In genomic region chr1:161371919-161372318, GRCm38 (mm10) we compare ENCODE assay signal across 20 mouse cellular contexts. TPM values are rescaled to one million over a fixed set of nuclear protein-coding genes. Genes with fewer than 3 reads are reported as not detected.
"Had no signal": no experiment of that assay in that cellular context is flagged by ENCODE, and none has a peak within 500 bp of the region (broad histone marks: within the 10 kb centered on the region; RNA-seq: fewer than 3 reads in every experiment).

No protein-coding gene starts in this region.

- H3K27me3 ChIP-seq: lung, embryonic 15.5 days; midbrain, embryonic 13.5 days; midbrain, embryonic 15.5 days; neural tube, embryonic 12.5 days; stomach, embryonic 15.5 days had no signal

- H3K4me2 ChIP-seq: lung, embryonic 15.5 days; midbrain, embryonic 11.5 days; midbrain, embryonic 13.5 days; midbrain, embryonic 15.5 days; neural tube, embryonic 12.5 days; stomach, embryonic 15.5 days had no signal

- H3K4me1 ChIP-seq: lung, embryonic 15.5 days; megakaryocyte, embryonic 14.5 days; midbrain, embryonic 13.5 days; midbrain, embryonic 15.5 days; neural tube, embryonic 12.5 days; stomach, embryonic 15.5 days had no signal

- H3K4me3 ChIP-seq: lung, embryonic 15.5 days; megakaryocyte, embryonic 14.5 days; midbrain, embryonic 13.5 days; midbrain, embryonic 15.5 days; neural tube, embryonic 12.5 days; stomach, embryonic 15.5 days had no signal

- H3K9me3 ChIP-seq: lung, embryonic 15.5 days; midbrain, embryonic 13.5 days; midbrain, embryonic 15.5 days; neural tube, embryonic 12.5 days; stomach, embryonic 15.5 days had no signal

- H3K9ac ChIP-seq: lung, embryonic 15.5 days; midbrain, embryonic 13.5 days; midbrain, embryonic 15.5 days; neural tube, embryonic 12.5 days; stomach, embryonic 15.5 days had no signal

- DNase-seq: lung, adult 2 months; lung, postnatal 14 days; lung, postnatal 36 days; right cerebral cortex, postnatal 14 days; thymus, adult 2 months; thymus, postnatal 25 days; thymus, postnatal 4 days had no signal

- H3K36me3 ChIP-seq: lung, embryonic 15.5 days; midbrain, embryonic 13.5 days; midbrain, embryonic 15.5 days; neural tube, embryonic 12.5 days; stomach, embryonic 15.5 days had no signal

- H3K27ac ChIP-seq: lung, embryonic 15.5 days; macrophage; midbrain, embryonic 13.5 days; midbrain, embryonic 15.5 days; neural tube, embryonic 12.5 days; stomach, embryonic 15.5 days; stomach, postnatal 0 days had no signal

- ATAC-seq: lung, postnatal 0 days; midbrain, embryonic 13.5 days; midbrain, embryonic 15.5 days had no signal

RNA-seq across cellular contexts. Expression of gene Tnfsf4, which starts 23.3 kb away (rescaled TPM):
- polyA plus RNA-seq: lung, adult 2 months; lung, embryonic 15.5 days; lung, postnatal 0 days; midbrain, embryonic 13.5 days; midbrain, embryonic 15.5 days; midbrain, postnatal 0 days; neural tube, embryonic 14.5 days; testis, adult 2 months had no signal
